Mouse (Mus musculus) splenic B cell, adult 2 months (primary cell): ENCODE data around the gene Lhb.
"Not testable (repeated sequence)": the region's sequence is repeated elsewhere in the genome, so short reads cannot be mapped to it uniquely, and the experiment has no call there.

Source experiments
- DNase-seq: peaks from one replicate; pipeline ENCODE4 v3.0.0-alpha.2; 2011; ENCODE audit warnings: low read depth, low spot score
- H3K27me3 ChIP-seq: 2 replicates; pipeline ENCODE4 v1.6.1; 2012; ENCODE audit warnings: mild to moderate bottlenecking, low read length, moderate library complexity, mixed read lengths; ENCODE audit not compliant: control insufficient read depth, poor library complexity, insufficient read depth, severe bottlenecking
- H3K36me3 ChIP-seq: 2 replicates; pipeline ENCODE4 v1.6.1; 2012; ENCODE audit warnings: mild to moderate bottlenecking, low read length, moderate library complexity, mixed read lengths; ENCODE audit not compliant: control insufficient read depth, poor library complexity, insufficient read depth, severe bottlenecking

The Lhb gene

GRCm38 (mm10) chr7:45420615-45420919, at the start of gene Lhb:
Gene Lhb (plus strand): TSS chr7:45420820.
- H3K27me3 ChIP-seq, result no peaks in the 10 kb centered on the region
- H3K36me3 ChIP-seq, result peaks cover 19% of the 10 kb centered on the region
- DNase-seq, result no peak

GRCm38 (mm10) chr7:45372371-45372770, 48.2 kb upstream of the Lhb start:
- peaks cover 13% of the 10 kb centered on the region for H3K36me3 ChIP-seq
- no peak for DNase-seq
- no peaks in the 10 kb centered on the region for H3K27me3 ChIP-seq

DNA sequence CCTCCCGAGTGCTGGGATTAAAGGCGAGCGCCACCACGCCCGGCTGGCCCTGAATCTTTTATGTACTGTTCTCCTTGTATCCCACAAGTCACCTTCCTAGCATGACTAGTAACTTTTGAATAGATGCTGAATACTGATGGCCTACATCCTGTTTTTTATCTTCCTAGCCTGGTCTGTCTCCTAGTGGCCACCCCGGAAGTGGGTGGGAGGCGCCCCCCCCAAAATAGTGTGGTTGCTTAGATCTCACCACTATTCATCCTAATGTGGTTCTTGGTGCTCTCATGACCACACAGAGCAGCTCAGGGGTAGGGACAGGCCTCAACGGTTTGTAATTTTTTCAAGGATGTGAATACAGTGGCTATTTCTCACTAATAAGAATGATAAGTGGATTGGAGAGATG, 46.0 kb upstream of the Lhb start:
- DNase-seq, result no peak
- H3K36me3 ChIP-seq, result peaks cover 16% of the 10 kb centered on the region
- H3K27me3 ChIP-seq, result no peaks in the 10 kb centered on the region

DNA sequence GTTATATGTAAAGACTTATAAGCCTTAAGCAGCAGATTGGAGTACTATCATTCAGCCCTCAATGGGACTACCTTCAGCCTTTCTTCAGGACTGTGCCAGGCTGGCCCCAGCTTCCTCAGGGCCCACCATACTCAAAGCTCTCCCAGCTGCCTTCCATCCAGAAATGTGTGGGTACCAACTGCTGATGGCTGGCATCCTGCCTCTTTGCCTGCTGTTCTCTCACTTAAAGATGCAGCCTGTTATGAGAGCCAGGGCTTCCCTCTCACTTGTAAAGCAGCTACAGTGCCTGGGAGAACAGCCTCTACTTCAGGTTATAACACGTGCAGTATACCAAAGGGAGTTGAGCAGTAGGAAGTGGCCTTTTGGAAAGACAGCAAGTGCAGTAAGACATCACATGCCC, 44.6 kb upstream of the Lhb start:
- Histone ChIP-seq H3K36me3 (peaks cover 25% of the 10 kb centered on the region), H3K27me3 (no peaks in the 10 kb centered on the region)
- DNase-seq, result no peak

- H3K36me3 ChIP-seq, result peaks cover 37% of the 10 kb centered on the region
- H3K27me3 ChIP-seq, result no peaks in the 10 kb centered on the region
- DNase-seq, result no peak
Measured at GRCm38 (mm10) chr7:45386077-45386476, 34.5 kb upstream of the Lhb start.

DNA sequence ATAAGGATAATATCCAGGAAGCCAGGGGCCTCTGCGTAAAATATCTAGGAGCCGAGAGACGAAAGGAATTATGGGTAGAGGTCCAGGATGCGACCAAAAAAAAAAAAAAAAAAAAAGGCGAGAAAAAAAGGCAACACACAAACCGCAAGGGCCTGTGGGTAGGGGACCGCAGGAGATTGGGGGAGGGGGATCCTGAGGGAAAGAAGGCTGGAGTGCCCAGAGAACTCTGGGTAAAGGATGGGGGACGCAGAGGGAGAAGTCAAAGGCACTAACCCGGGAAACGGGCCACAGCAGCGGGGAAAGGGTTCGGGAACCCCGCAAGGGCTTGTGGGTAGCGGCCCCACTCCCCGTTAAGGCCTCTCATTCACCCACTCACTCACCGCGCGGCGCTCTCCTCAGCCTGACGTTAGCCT, 25.5 kb upstream of the Lhb start:
- Histone ChIP-seq H3K27me3 (no peaks in the 10 kb centered on the region; the same call in 1 of the 2 replicates), H3K36me3 (peaks cover 10% of the 10 kb centered on the region)
- no peak for DNase-seq

- DNase-seq, result peak; percentile 100
- Histone ChIP-seq H3K27me3 (no peaks in the 10 kb centered on the region; the same call in 1 of the 2 replicates), H3K36me3 (peaks cover 7% of the 10 kb centered on the region)
Measured at GRCm38 (mm10) chr7:45395578-45396336, 24.9 kb upstream of the Lhb start, which contains the start of gene Snrnp70. Gene Snrnp70 (minus strand): TSS chr7:45395742.

DNA sequence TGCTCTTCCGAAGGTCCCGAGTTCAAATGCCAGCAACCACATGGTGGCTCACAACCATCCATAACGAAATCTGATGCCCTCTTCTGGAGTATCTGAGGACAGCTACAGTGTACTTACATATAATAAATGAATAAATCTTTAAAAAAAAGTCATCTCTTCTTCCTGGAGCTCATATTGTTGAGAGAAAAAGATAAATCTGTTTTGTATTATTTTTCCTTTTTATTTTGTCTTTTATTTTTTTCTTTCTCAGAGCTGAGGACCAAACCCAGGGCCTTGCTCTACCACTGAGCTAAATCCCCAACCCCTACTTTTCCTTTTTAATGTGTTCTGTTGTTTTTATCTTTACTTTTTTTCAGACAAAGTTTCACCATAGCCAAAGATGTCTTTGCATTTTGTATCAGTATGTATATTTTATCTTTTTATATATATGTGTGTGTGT, 24.3 kb upstream of the Lhb start:
- not testable (repeated sequence) for DNase-seq, H3K36me3 ChIP-seq

DNA sequence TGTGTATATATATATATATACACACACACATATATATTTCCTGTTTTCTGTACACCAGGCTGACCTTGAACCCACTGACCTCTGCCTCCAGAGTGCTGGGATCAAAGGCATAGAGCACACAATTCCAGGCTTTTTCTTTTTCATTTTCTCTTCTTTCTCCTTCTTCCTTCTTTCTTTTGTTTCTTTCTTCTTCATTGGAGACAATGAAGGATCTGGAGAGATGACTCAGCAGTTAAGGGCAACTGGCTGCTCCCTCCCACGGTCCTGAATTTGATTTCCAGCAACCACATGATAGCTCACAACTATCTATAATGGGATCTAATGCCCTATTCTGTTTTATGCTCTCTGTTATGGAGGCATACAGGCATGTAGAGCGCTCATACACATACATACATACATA, 23.8 kb upstream of the Lhb start:
- H3K27me3 ChIP-seq, result no peaks in the 10 kb centered on the region; the same call in 1 of the 2 replicates
- peaks cover 5% of the 10 kb centered on the region for H3K36me3 ChIP-seq
- no peak for DNase-seq

More for the DNA sequence above, 24.3 kb upstream of the Lhb start:
- not testable (repeated sequence) for H3K27me3 ChIP-seq

DNA sequence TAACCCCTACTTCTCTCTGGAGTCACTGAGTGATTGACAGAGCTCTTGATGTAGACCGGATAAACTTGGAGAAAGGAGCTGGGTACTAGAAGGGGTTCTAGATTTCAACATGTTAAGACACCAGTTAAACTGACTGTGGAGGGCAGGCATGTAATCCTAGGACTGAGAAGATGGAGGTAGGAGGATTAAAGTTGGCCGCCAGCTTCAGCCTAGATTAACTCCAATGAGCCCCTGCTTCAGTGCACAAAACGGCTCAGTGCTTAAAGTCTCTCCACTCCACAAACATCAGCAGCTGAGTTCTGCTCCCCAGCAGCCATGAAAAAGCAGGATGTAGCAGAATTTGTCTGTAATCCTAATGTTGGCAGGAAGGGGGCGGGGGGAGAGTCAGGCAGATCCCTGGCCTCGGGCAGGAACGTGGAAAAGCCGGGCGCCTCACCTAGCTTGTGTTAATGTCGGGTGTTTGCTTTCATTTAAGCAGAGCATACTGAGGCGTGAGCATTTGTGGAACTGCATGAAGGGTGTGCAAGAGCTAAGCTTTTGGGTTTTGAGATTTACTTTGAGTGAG, 19.0 kb upstream of the Lhb start:
- DNase-seq, result no peak
- no peaks in the 10 kb centered on the region for H3K36me3 ChIP-seq

GRCm38 (mm10) chr7:45403532-45404261, 16.9 kb upstream of the Lhb start:
- H3K36me3 ChIP-seq, result no peaks in the 10 kb centered on the region
- peak; percentile 84 for DNase-seq
- no peaks in the 10 kb centered on the region; the same call in 1 of the 2 replicates for H3K27me3 ChIP-seq

More for the DNA sequence above, 19.0 kb upstream of the Lhb start:
- H3K27me3 ChIP-seq, result no peaks in the 10 kb centered on the region; the same call in 1 of the 2 replicates

- Histone ChIP-seq H3K27me3 (no peaks in the 10 kb centered on the region; the same call in 1 of the 2 replicates), H3K36me3 (no peaks in the 10 kb centered on the region)
- peak; percentile 70 for DNase-seq
Measured at GRCm38 (mm10) chr7:45405091-45406075, 15.2 kb upstream of the Lhb start, which contains the start of gene Kcna7. Gene Kcna7 (plus strand): TSS chr7:45405653.

GRCm38 (mm10) chr7:45406157-45407156, 14.2 kb upstream of the Lhb start:
- DNase-seq, result peak; percentile 39
- Histone ChIP-seq H3K36me3 (no peaks in the 10 kb centered on the region), H3K27me3 (no peaks in the 10 kb centered on the region; the same call in 1 of the 2 replicates)
